Mouse (Mus musculus) heart, adult 11 months (tissue): ENCODE measurements at regions not wholly inside any gene's neighbourhood (a gene's known extent, or its start where the extent isn't known, plus 50 kb on each side); places are given as distances from the start of the nearest gene placed in this dataset.

Experiments used
- DNase-seq: peaks from one replicate; pipeline ENCODE4 v3.0.0; 2022

DNA sequence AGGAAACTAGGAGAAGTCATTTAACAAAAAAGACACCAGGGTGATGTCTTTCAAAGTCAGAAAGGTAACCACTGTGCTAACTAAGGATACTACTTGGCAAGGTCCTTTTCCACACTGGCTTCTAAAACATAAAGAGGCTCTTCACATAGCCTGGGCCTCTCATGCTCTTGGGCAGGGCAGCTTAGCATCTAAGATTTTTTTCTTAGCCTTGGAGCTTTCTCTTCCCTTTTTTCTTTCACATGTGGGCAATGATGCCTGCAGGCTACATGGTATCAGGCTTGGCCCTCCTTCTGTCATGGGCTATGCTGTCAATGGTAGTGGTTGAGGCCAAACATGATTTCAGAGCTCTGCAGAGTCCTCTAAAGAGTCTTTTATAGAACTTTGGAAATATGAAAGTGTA lies 60.6 kb downstream of the Serpinb6d start:
- no peak for DNase-seq

DNA sequence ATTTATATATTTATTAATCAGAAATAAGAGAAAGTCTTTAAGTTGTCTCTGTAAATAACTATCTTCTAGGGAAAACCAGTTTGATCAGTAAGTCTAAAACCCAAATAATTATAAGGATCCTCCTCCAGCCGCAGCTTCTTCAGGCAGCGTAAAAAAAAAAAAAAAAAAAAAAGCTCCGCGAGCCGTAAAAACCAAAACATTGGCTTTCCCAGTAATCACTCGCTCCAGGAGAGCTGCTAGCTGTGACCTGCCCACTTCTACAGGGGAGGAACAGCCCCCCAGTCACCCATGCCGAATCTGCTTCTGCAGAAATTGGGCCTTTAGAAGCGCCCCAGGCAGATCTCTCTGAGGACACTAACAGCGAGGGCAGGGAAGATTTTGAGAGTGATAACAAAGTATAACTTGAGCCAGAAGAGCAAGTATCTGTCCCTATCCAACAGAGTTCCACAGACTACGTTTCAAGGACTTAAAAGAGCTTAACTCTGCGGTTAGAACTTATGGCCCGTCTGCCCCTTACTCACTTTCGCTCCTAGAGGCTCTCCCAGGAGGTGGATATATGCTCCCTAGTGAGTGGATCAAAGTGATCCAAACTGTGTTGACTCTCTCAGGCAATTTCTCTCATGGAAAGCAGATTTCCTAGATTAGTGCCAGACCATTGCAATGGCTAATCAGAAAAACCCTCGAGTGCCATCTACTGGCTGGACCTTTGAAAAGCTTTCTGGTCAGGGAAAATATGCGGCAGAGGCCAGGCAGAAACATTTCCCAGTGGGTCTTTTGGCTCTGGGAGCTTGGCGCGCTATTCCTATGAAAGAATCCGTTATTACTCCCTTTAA lies 80.7 kb downstream of the Serpinb6e start:
- DNase-seq: peak; percentile 82

DNA sequence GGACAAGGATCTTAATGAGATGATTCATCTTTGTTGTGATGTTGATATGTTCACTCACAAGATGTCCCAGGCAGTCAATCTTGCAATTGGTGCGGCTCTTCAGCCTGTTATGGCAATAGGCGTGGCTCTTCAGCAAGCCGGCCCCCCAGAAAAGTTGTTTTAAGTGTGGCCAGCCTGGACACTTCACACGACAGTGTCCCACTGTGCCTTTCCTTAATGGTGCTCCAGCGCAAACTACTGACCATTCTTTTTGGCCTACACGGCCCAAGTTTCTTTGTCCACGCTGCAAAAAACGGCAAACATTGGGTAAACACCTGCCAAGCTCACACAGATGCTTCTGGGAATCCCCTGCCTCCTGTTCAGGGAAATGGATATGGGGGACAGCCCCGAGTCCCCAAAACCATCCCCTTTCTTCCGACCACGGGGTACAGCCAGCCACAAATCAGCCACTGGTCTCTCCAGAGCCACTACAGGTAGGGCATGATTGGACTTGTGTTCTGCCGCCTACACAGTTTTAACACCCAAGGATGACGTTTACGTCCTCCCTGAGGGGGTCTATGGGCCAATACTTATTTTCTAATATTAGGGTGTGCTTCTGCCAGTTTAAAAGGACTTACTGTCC lies 79.8 kb downstream of the Serpinb6e start:
- DNase-seq: peak; percentile 53
